Mouse (Mus musculus): Measurements from ENCODE around the gene Cebpa. TPM values are rescaled to one million over a fixed set of nuclear protein-coding genes. Genes with fewer than 3 reads are reported as not detected.

The Cebpa gene
- polyA plus RNA-seq, 1 experiment from 2014 or later = 3.0 TPM

DNA sequence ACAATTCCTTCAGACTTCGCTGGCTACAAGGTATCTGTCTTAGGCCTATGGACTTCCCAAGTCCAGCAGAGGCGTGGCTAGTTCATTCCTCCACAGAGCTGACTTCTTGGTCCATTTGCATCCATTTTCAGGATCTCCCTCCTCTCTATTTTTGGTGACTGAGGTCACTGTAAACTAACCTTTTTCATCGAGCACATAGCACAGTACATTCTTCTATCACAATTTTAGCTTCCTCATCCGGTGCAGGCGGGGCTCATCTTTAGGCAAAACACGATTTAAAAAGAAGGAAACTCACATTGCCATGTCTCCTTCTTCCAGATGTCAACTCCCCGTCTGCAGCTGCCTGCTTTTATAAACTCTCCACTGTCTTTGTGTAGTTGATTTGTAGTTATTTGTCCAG lies 12.5 kb upstream of the Cebpa start:
- H3K36me3 ChIP-seq = no peaks in the 10 kb centered on the region
- no peak for ATAC-seq (ENCODE audit: insufficient number of reproducible peaks, insufficient read depth, low FRiP score, low TSS enrichment)
- no peak overlapping the region for H3K27ac ChIP-seq
- no peak overlapping the region for H3K4me3 ChIP-seq
- H3K9ac ChIP-seq = no peak overlapping the region
- no peaks in the 10 kb centered on the region; the same call in 1 of the 2 replicates for H3K4me1 ChIP-seq
- WGBS = 69% methylated on average over 7 of the region's 7 CpGs
- no peaks in the 10 kb centered on the region for H3K27me3 ChIP-seq
- 0 out of 2 replicates have a peak, but pooled peaks cover 4% of the 10 kb centered on the region for H3K9me3 ChIP-seq
- H3K4me2 ChIP-seq (replicated peaks) = no peak overlapping the region

DNA sequence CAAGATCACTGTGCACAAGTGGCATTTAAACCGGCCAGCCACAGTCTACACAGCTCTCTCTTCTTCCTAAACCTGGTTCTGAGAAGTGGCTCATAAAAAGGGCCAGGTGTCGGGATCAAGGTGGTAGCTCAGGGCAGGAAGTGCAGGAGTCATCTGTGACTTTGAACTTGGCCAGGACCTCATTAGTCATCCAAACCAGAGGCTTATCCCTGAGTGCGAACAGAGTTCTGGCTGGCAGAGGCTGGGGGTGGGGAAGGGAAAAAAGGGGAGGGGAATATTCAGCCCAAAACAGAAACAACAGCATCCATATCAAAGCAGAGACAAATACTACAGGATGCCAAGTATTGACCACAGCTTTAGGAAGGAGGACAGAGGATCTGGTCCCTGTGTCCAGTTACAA lies 11.5 kb upstream of the Cebpa start:
- H3K9ac ChIP-seq = no peak overlapping the region
- H3K4me1 ChIP-seq = no peaks in the 10 kb centered on the region; the same call in 1 of the 2 replicates
- 29% methylated on average over 3 of the region's 3 CpGs for WGBS
- H3K27ac ChIP-seq = no peak overlapping the region
- no peaks in the 10 kb centered on the region for H3K27me3 ChIP-seq
- H3K4me3 ChIP-seq = no peak overlapping the region
- ATAC-seq (ENCODE audit: insufficient number of reproducible peaks, insufficient read depth, low FRiP score, low TSS enrichment) = no peak
- H3K9me3 ChIP-seq = 0 out of 2 replicates have a peak, but pooled peaks cover 4% of the 10 kb centered on the region
- H3K4me2 ChIP-seq (replicated peaks) = no peak overlapping the region
- no peaks in the 10 kb centered on the region for H3K36me3 ChIP-seq

DNA sequence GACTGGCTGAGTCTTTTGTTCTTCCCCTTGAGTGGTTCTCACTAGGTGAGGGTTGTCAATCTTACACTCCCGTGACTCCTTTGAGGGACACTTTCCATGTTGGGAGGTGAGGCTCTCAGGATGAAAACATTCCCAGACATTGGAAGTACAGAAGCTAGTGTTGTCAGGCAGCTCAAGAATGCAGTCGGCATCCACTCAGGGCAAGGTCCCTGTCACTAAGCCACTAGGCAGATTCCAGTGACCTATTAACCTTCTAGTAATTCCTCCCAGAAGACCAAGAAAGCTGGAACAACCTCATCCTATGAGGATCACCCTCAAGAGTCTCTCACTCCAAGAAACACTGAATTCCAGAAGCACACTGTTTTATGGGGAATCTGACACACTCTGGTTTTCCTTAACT lies 11.0 kb upstream of the Cebpa start:
- H3K4me2 ChIP-seq (replicated peaks) = no peak overlapping the region
- H3K9ac ChIP-seq = no peak overlapping the region
- no peak for ATAC-seq (ENCODE audit: insufficient number of reproducible peaks, insufficient read depth, low FRiP score, low TSS enrichment)
- H3K4me1 ChIP-seq = no peaks in the 10 kb centered on the region; the same call in 1 of the 2 replicates
- H3K4me3 ChIP-seq = no peak overlapping the region
- no peak overlapping the region for H3K27ac ChIP-seq
- H3K36me3 ChIP-seq = no peaks in the 10 kb centered on the region
- WGBS = 13% methylated on average over 2 of the region's 2 CpGs
- H3K9me3 ChIP-seq = 0 out of 2 replicates have a peak, but pooled peaks cover 3% of the 10 kb centered on the region
- H3K27me3 ChIP-seq = no peaks in the 10 kb centered on the region

DNA sequence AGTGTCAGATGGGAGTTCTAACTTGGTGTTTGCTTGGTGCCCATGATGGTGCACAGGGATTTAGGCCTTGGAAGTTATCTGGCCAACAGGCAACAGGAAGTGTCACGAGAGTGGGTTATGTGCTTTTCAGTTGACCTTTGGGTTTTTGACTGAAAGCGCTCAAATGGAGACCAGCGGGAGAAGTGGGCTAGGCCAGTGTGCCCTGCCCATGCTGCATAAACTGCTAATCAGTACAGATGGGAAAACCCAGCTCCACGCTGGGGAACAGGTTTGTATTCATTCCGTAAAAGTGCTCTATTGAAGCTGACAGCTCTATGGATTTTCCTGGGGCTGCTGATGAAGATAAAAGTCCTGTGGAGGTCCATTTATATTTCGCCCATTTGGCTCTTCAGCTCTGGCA lies 10.4 kb upstream of the Cebpa start:
- no peak overlapping the region for H3K9ac ChIP-seq
- 61% methylated on average over 6 of the region's 6 CpGs for WGBS
- H3K4me3 ChIP-seq = no peak overlapping the region
- no peak overlapping the region for H3K27ac ChIP-seq
- H3K9me3 ChIP-seq = no peaks in the 10 kb centered on the region
- H3K27me3 ChIP-seq = no peaks in the 10 kb centered on the region
- no peaks in the 10 kb centered on the region; the same call in 1 of the 2 replicates for H3K4me1 ChIP-seq
- no peaks in the 10 kb centered on the region for H3K36me3 ChIP-seq
- ATAC-seq (ENCODE audit: insufficient number of reproducible peaks, insufficient read depth, low FRiP score, low TSS enrichment) = no peak
- no peak overlapping the region for H3K4me2 ChIP-seq (replicated peaks)

DNA sequence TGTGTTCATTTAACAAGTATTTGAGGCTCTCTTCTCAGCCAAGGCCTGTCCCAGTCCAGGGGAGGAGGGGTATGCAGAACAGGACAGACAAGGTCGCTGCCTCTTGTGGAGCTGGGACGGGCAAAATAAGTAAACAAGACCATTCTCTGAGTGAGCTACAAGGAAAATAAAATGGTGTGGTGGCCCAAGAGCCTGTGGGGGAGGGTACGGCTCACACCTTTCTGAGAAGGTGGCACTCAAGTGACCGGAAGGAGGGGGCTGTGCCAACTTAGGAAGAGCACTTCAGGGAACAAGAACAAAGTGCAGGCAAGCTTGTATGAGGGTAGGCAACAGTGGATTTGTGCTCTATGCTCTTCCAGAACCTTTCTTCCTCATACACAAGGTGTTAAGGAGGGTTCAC lies 6.0 kb upstream of the Cebpa start:
- WGBS = 59% methylated on average over 4 of the region's 4 CpGs
- Histone ChIP-seq H3K9me3 (no peaks in the 10 kb centered on the region), H3K36me3 (no peaks in the 10 kb centered on the region), H3K4me3 (no peak overlapping the region), H3K27ac (no peak overlapping the region), H3K9ac (no peak overlapping the region), H3K4me1 (peaks cover 5% of the 10 kb centered on the region), H3K4me2 (replicated peaks) (no peak overlapping the region), H3K27me3 (peaks cover 27% of the 10 kb centered on the region)
- ATAC-seq (ENCODE audit: insufficient number of reproducible peaks, insufficient read depth, low FRiP score, low TSS enrichment) = no peak

DNA sequence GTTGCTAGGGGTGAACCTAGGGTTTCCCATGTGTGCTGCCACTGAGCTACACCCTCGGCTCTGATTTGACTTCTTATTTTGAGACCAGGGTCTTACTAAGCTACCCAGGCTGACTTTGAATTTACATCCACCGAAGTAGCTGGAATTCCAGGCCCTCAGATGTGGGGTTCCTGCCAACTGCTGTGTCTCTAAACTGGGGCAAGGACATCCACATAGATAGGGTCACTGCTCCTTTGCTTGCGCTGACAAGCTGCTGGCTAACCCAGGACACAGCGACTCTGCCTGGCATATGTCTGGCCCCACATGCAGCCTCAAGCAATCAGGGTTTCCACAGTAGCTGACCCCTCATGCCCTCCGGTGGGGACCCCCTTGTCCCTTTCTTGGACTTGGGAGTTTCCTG lies 5.4 kb upstream of the Cebpa start:
- Histone ChIP-seq H3K4me2 (replicated peaks) (no peak overlapping the region), H3K4me3 (no peak overlapping the region), H3K27me3 (peaks cover 28% of the 10 kb centered on the region), H3K4me1 (peaks cover 5% of the 10 kb centered on the region), H3K9ac (no peak overlapping the region), H3K36me3 (no peaks in the 10 kb centered on the region), H3K27ac (no peak overlapping the region), H3K9me3 (no peaks in the 10 kb centered on the region)
- no peak for ATAC-seq (ENCODE audit: insufficient number of reproducible peaks, insufficient read depth, low FRiP score, low TSS enrichment)
- WGBS = 75% methylated on average over 5 of the region's 5 CpGs

DNA sequence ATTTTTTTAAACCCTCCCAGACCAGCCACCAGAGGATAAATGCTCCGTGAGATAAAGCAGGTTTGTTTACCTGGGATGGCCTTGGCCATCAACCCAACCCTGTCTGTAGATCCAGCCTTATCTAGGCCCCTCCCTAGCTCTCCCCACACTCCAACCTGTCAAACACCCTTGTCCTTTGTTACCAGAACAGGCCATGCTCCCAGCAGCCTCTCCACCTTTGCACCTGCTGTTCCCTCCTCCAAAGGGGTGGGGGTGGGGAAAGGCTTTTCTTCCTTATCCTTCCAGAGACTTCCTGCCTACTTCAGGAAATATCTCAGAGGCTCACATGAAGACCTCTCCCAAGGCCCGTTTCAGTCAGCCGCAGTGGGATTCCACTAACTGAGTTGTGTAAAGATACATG lies 2.6 kb upstream of the Cebpa start:
- no peak overlapping the region for H3K4me2 ChIP-seq (replicated peaks)
- H3K27ac ChIP-seq = no peak overlapping the region
- H3K4me1 ChIP-seq = peaks cover 20% of the 10 kb centered on the region
- no peak overlapping the region for H3K4me3 ChIP-seq
- H3K9ac ChIP-seq = no peak overlapping the region
- WGBS = 61% methylated on average over 3 of the region's 3 CpGs
- H3K9me3 ChIP-seq = no peaks in the 10 kb centered on the region
- no peak for ATAC-seq (ENCODE audit: insufficient number of reproducible peaks, insufficient read depth, low FRiP score, low TSS enrichment)
- H3K27me3 ChIP-seq = peaks cover 51% of the 10 kb centered on the region
- H3K36me3 ChIP-seq = no peaks in the 10 kb centered on the region

DNA sequence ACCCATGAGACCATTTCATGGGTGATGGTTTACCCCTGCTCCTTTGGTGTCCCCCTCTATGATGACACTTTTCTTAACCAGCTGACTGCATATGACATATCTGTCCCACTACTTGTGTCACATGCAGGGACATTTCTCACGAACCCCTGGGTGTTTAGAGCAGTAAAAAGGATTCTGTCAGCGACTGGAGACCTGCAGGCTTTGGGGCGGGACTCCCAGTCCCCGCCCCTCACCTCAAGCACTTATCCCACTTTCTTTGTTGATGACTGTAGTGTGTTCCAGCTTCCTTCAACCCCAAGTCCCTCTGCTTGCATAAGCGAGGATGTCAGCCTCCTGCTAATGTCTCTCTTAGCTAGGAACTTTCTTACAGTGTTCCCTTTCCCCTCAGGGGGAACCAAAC lies 2.0 kb upstream of the Cebpa start:
- Histone ChIP-seq H3K9ac (no peak overlapping the region), H3K4me3 (0 out of 2 replicates have a peak overlapping the region, but pooled peaks have one; percentile 55), H3K4me1 (peaks cover 20% of the 10 kb centered on the region), H3K27me3 (peaks cover 56% of the 10 kb centered on the region), H3K27ac (no peak overlapping the region), H3K36me3 (no peaks in the 10 kb centered on the region), H3K4me2 (replicated peaks) (no peak overlapping the region), H3K9me3 (no peaks in the 10 kb centered on the region)
- no peak for ATAC-seq (ENCODE audit: insufficient number of reproducible peaks, insufficient read depth, low FRiP score, low TSS enrichment)
- WGBS = 32% methylated on average over 5 of the region's 5 CpGs

DNA sequence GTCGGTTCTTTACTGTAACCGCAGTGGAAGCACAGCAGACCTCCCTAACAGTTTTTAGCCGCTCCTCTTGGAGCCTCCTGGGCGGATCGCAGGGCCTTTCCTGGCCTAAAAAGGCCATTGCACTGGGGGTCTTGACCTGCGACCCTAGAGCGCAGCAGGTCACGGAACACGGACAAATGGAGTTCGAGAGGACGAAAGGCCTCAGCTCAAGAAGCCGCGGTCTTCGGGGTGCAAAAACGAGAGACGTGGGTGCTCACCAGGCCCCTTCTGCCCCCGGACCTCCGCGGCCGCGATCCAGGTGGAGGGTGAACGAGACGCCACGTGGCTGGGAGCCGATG lies 1.4 kb upstream of the Cebpa start:
- peaks cover 20% of the 10 kb centered on the region for H3K4me1 ChIP-seq
- H3K27me3 ChIP-seq = peaks cover 63% of the 10 kb centered on the region
- H3K9ac ChIP-seq = peak overlapping the region; percentile 57
- under 1% methylated on average over 25 of the region's 25 CpGs for WGBS
- peak overlapping the region; percentile 95 for H3K4me2 ChIP-seq (replicated peaks)
- no peaks in the 10 kb centered on the region for H3K36me3 ChIP-seq
- no peak overlapping the region for H3K27ac ChIP-seq
- no peak for ATAC-seq (ENCODE audit: insufficient number of reproducible peaks, insufficient read depth, low FRiP score, low TSS enrichment)
- no peaks in the 10 kb centered on the region for H3K9me3 ChIP-seq
- H3K4me3 ChIP-seq = peak overlapping the region; percentile 55

DNA sequence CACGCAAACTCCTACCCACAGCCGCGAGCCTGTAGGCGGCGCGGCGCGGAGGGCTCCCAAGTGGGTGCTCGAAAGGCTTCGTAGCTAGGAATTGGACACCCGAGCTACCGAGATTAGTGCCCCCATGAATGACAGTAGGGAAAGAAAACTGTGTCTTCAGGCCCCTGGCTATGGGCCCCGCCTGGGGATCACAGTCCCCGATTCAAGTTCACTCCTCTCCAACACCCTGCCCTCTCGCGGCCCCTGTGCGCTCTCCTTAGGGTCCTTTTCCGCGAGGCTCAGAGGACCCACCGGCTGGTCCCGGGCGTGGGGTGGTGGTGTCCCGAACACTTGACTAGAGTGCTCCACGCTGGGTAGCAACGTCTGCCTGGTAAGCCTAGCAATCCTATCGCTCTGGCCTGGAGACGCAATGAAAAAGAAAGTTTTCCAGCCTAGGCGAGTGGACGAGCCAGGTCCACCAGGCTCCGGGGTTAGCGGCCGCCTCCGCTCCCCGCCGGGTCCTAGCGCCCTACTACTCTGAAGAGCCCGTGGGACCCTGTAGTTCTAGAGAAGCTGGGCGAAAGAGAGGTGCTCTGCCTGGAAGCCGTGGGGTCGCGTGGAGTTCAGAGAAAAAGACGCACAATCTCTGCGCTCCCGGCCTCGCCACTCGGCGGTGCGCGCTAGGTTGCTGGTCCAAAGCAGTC lies 853 bp upstream of the Cebpa start:
- WGBS = under 1% methylated on average over 49 of the region's 49 CpGs
- no peaks in the 10 kb centered on the region for H3K9me3 ChIP-seq
- H3K36me3 ChIP-seq = no peaks in the 10 kb centered on the region
- H3K9ac ChIP-seq = peak overlapping the region; percentile 57
- peaks cover 68% of the 10 kb centered on the region for H3K27me3 ChIP-seq
- peak overlapping the region; percentile 55 for H3K4me3 ChIP-seq
- H3K27ac ChIP-seq = peak overlapping the region; percentile 77
- H3K4me1 ChIP-seq = peaks cover 20% of the 10 kb centered on the region
- H3K4me2 ChIP-seq (replicated peaks) = peak overlapping the region; percentile 95
- ATAC-seq (ENCODE audit: insufficient number of reproducible peaks, insufficient read depth, low FRiP score, low TSS enrichment) = peak; percentile 44

DNA sequence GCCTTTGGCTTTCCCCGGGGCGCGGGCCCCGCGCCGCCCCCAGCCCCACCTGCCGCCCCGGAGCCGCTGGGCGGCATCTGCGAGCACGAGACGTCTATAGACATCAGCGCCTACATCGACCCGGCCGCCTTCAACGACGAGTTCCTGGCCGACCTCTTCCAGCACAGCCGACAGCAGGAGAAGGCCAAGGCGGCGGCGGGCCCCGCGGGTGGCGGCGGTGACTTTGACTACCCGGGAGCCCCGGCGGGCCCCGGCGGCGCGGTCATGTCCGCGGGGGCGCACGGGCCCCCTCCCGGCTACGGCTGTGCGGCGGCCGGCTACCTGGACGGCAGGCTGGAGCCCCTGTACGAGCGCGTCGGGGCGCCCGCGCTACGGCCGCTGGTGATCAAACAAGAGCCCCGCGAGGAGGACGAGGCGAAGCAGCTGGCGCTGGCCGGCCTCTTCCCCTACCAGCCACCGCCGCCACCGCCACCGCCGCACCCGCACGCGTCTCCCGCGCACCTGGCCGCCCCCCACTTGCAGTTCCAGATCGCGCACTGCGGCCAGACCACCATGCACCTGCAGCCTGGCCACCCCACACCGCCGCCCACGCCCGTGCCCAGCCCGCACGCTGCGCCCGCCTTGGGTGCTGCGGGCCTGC lies 533 bp downstream of the Cebpa start:
- Histone ChIP-seq H3K9me3 (no peaks in the 10 kb centered on the region), H3K4me1 (peaks cover 26% of the 10 kb centered on the region), H3K9ac (peak overlapping the region; percentile 57), H3K27ac (no peak overlapping the region), H3K27me3 (peaks cover 76% of the 10 kb centered on the region), H3K4me3 (peak overlapping the region; percentile 55), H3K36me3 (no peaks in the 10 kb centered on the region), H3K4me2 (replicated peaks) (peak overlapping the region; percentile 95)
- ATAC-seq (ENCODE audit: insufficient number of reproducible peaks, insufficient read depth, low FRiP score, low TSS enrichment) = no peak
- 1% methylated on average over 65 of the region's 83 CpGs for WGBS

DNA sequence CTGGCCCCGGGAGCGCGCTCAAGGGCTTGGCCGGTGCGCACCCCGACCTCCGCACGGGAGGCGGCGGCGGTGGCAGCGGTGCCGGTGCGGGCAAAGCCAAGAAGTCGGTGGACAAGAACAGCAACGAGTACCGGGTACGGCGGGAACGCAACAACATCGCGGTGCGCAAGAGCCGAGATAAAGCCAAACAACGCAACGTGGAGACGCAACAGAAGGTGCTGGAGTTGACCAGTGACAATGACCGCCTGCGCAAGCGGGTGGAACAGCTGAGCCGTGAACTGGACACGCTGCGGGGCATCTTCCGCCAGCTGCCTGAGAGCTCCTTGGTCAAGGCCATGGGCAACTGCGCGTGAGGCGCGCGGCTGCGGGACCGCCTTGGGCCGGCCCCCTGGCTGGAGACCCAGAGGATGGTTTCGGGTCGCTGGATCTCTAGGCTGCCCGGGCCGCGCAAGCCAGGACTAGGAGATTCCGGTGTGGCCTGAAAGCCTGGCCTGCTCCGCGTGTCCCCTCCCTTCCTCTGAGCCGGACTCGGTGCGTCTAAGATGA lies 1.1 kb downstream of the Cebpa start:
- H3K27me3 ChIP-seq = peaks cover 77% of the 10 kb centered on the region
- peaks cover 26% of the 10 kb centered on the region for H3K4me1 ChIP-seq
- ATAC-seq (ENCODE audit: insufficient number of reproducible peaks, insufficient read depth, low FRiP score, low TSS enrichment) = no peak
- H3K36me3 ChIP-seq = no peaks in the 10 kb centered on the region
- H3K27ac ChIP-seq = no peak overlapping the region
- H3K4me3 ChIP-seq = peak overlapping the region; percentile 55
- peak overlapping the region; percentile 57 for H3K9ac ChIP-seq
- peak overlapping the region; percentile 95 for H3K4me2 ChIP-seq (replicated peaks)
- WGBS = 2% methylated on average over 53 of the region's 53 CpGs
- H3K9me3 ChIP-seq = no peaks in the 10 kb centered on the region

Data from embryonic facial prominence, embryonic 12.5 days (tissue).